Mouse (Mus musculus) midbrain, embryonic 16.5 days (tissue): ENCODE results near the gene Cybc1. TPM values are rescaled to one million over a fixed set of nuclear protein-coding genes. Genes with fewer than 3 reads are reported as not detected.

ENCODE experiments used
- ATAC-seq: fragments of 200-750 bp; cut with Nextera tagmentation; 2 replicates; pipeline ENCODE4 v1.8.0; 2017; ENCODE audit warnings: moderate TSS enrichment
- H3K27ac ChIP-seq: fragments of 300-500 bp; sonication (generic); 2 replicates; pipeline ENCODE4 v1.5.1; 2014; ENCODE audit warnings: mild to moderate bottlenecking, low read length, mixed read lengths
- H3K27me3 ChIP-seq: fragments of 300-500 bp; sonication (generic); 2 replicates; pipeline ENCODE4 v1.6.1; 2014; ENCODE audit warnings: low read depth, low read length, mixed read lengths; ENCODE audit not compliant: control insufficient read depth, insufficient read depth
- H3K36me3 ChIP-seq: fragments of 300-500 bp; sonication (generic); 2 replicates; pipeline ENCODE4 v1.6.1; 2014; ENCODE audit warnings: mild to moderate bottlenecking, low read length, moderate library complexity, mixed read lengths; ENCODE audit not compliant: control insufficient read depth, insufficient read depth
- H3K4me1 ChIP-seq: fragments of 300-500 bp; sonication (generic); 2 replicates; pipeline ENCODE4 v1.6.1; 2014; ENCODE audit warnings: mild to moderate bottlenecking, low read length, mixed read lengths; ENCODE audit not compliant: control insufficient read depth, insufficient read depth
- H3K4me2 ChIP-seq: fragments of 300-500 bp; sonication (generic); 2 replicates; pipeline ENCODE4 v1.6.1; 2014; ENCODE audit warnings: mild to moderate bottlenecking, low read length, mixed read lengths
- H3K4me3 ChIP-seq: fragments of 300-500 bp; sonication (generic); 2 replicates; pipeline ENCODE4 v1.5.1; 2014; ENCODE audit warnings: low read depth, mild to moderate bottlenecking, low read length, moderate library complexity, mixed read lengths
- H3K9ac ChIP-seq: fragments of 300-500 bp; sonication (generic); 2 replicates; pipeline ENCODE4 v1.6.1; 2014; ENCODE audit warnings: low read depth, low read length, mixed read lengths
- H3K9me3 ChIP-seq: fragments of 300-500 bp; sonication (generic); replicated peaks from 2 replicates; pipeline ENCODE4 v1.6.1; 2014; ENCODE audit warnings: mild to moderate bottlenecking, low read length, mixed read lengths; ENCODE audit not compliant: control insufficient read depth, poor library complexity, severe bottlenecking
- WGBS: fragments of 180-500 bp; shearing (Covaris S2); extraction: QIAGEN DNeasy Blood & Tissue Kit; methylation state at CpG from one replicate; pipeline ENCODE4 v1.1.7; 2014; 5-methylcytosine and 5-hydroxymethylcytosine counted together
- polyA plus RNA-seq: library from polyadenylated mRNA; unstranded; fragments of >200 nt; fragmentation: Nextera tagmentation; extraction: Ambion mirVana; gene quantifications from 2 replicates; pipeline ENCODE4 v1.2.1, GENCODE M21; 2015

The Cybc1 gene
- polyA plus RNA-seq: 39.6 and 40.3 TPM in 2 replicates

GRCm38 (mm10) chr11:121229018-121229439, at the start of gene Cybc1:
Cybc1 (minus strand) TSS chr11:121229322.
- peak; percentile 90 for ATAC-seq
- Histone ChIP-seq H3K4me3 (peak within 1 kb of the TSS; percentile 79), H3K4me2 (peak within 1 kb of the TSS; percentile 64), H3K9me3 (no peaks in the 10 kb centered on the region), H3K36me3 (peaks cover 10% of the 10 kb centered on the region), H3K27me3 (no peaks in the 10 kb centered on the region), H3K27ac (peak within 1 kb of the TSS; percentile 77), H3K9ac (peak within 1 kb of the TSS; percentile 77), H3K4me1 (peaks cover 23% of the 10 kb centered on the region)
- WGBS: under 1% methylated on average over 23 of the region's 23 CpGs

- Histone ChIP-seq H3K4me1 (peaks cover 12% of the 10 kb centered on the region), H3K9ac (no peak overlapping the region), H3K9me3 (no peaks in the 10 kb centered on the region), H3K27me3 (no peaks in the 10 kb centered on the region), H3K4me2 (no peak overlapping the region), H3K4me3 (no peak overlapping the region), H3K36me3 (no peaks in the 10 kb centered on the region), H3K27ac (no peak overlapping the region)
- no peak for ATAC-seq
- WGBS: 84% methylated on average over 3 of the region's 3 CpGs
Measured at GRCm38 (mm10) chr11:121278011-121278410, 48.9 kb upstream of the Cybc1 start.

- 95% methylated on average over 8 of the region's 8 CpGs for WGBS
- Histone ChIP-seq H3K9ac (no peak overlapping the region), H3K4me2 (no peak overlapping the region), H3K36me3 (no peaks in the 10 kb centered on the region), H3K4me3 (no peak overlapping the region), H3K4me1 (peaks cover 8% of the 10 kb centered on the region; the same call in 1 of the 2 replicates), H3K27ac (no peak overlapping the region), H3K9me3 (no peaks in the 10 kb centered on the region), H3K27me3 (no peaks in the 10 kb centered on the region)
- no peak for ATAC-seq
Measured at GRCm38 (mm10) chr11:121277516-121277915, 48.4 kb upstream of the Cybc1 start.

DNA sequence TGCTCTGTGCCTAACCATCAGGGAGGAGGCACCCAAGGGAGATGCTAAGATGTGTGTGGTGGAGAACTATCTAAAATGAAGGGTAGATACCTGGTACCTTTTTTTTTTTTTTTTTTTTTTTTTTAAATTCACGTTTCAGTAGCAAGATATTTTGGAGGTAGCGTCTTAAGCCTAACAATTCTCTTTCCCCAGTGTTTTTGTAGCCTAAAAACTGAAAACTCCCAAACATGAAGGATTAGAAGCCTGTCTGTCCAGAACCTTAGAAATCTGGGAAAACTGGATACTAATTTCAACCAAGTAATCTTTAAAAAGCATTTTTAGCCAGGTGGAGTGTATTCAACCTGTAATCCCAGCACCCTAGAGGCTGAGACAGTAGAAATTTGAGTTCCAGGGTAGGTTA, 32.0 kb upstream of the Cybc1 start:
- peaks cover 26% of the 10 kb centered on the region for H3K4me1 ChIP-seq
- WGBS: 48% methylated on average over 2 of the region's 2 CpGs
- no peak overlapping the region for H3K27ac ChIP-seq
- peak overlapping the region; percentile 99 for H3K9ac ChIP-seq
- H3K36me3 ChIP-seq: peaks cover 2% of the 10 kb centered on the region; the same call in 1 of the 2 replicates
- H3K4me3 ChIP-seq: peak overlapping the region; percentile 99
- H3K4me2 ChIP-seq: peak overlapping the region; percentile 99
- ATAC-seq: no peak
- H3K9me3 ChIP-seq: no peaks in the 10 kb centered on the region
- H3K27me3 ChIP-seq: no peaks in the 10 kb centered on the region

- Histone ChIP-seq H3K36me3 (peaks cover 5% of the 10 kb centered on the region), H3K27me3 (no peaks in the 10 kb centered on the region), H3K9ac (peak overlapping the region; percentile 99), H3K9me3 (no peaks in the 10 kb centered on the region), H3K27ac (peak overlapping the region; percentile 98), H3K4me3 (peak overlapping the region; percentile 99), H3K4me2 (peak overlapping the region; percentile 99), H3K4me1 (peaks cover 26% of the 10 kb centered on the region)
- WGBS: under 1% methylated on average over 48 of the region's 60 CpGs
- peak; percentile 21 for ATAC-seq
Measured at GRCm38 (mm10) chr11:121260211-121260906, 31.2 kb upstream of the Cybc1 start.

- Histone ChIP-seq H3K27ac (peak within 1 kb of the TSS; percentile 98), H3K4me3 (peak within 1 kb of the TSS; percentile 99), H3K9me3 (no peaks in the 10 kb centered on the region), H3K36me3 (peaks cover 12% of the 10 kb centered on the region), H3K9ac (peak within 1 kb of the TSS; percentile 99), H3K4me1 (peaks cover 26% of the 10 kb centered on the region), H3K27me3 (no peaks in the 10 kb centered on the region), H3K4me2 (peak within 1 kb of the TSS; percentile 99)
- peak; percentile 97 for ATAC-seq
- under 1% methylated on average over 46 of the region's 91 CpGs for WGBS
Measured at GRCm38 (mm10) chr11:121259160-121260100, 30.3 kb upstream of the Cybc1 start, which contains the start of gene Foxk2. Foxk2 (plus strand) TSS chr11:121259990.

DNA sequence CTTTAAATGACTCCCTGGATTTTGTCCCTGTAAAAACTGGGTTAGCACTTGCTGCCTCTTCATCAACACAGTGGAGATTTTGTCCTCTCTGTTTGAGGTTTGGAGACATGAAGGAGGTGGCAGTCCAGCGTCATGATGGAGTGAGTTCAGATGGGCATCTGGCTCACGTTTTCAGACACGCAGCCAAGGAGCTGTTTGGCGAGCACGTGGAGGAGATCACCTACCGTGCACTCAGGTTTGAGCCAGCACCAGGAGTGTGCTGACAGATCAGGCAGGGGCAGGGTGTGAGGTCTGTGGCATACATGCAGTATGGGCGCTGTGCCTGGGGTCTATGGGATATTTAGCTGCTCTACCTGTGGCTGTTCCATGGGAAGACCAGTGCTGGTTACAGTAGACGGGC, 21.1 kb upstream of the Cybc1 start:
- 94% methylated on average over 8 of the region's 8 CpGs for WGBS
- no peaks in the 10 kb centered on the region for H3K9me3 ChIP-seq
- H3K4me2 ChIP-seq: no peak overlapping the region
- H3K27me3 ChIP-seq: no peaks in the 10 kb centered on the region
- no peak for ATAC-seq
- no peak overlapping the region for H3K9ac ChIP-seq
- peaks cover 76% of the 10 kb centered on the region for H3K36me3 ChIP-seq
- H3K4me3 ChIP-seq: no peak overlapping the region
- no peaks in the 10 kb centered on the region for H3K4me1 ChIP-seq
- H3K27ac ChIP-seq: no peak overlapping the region

DNA sequence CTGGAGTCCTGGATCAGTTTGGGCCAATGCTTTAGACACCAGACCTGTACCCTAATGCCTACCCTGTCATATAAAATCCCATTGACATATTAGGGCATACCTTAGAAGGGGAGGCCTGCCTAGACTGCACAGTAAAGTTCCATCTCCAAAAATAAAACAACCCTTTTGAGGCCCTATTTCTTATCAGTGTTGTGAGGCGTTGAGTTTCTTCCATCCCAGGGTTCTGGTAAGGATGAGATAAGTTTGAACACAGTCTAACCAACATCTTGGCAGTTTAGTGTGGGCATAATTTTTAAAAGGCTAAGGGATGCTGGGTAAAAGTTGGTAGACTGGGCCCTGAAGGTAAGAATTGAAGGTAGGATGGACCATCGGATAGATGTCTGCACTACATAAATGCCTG, 10.5 kb upstream of the Cybc1 start:
- Histone ChIP-seq H3K4me2 (no peak overlapping the region; the same call in 1 of the 2 replicates), H3K4me1 (peaks cover 29% of the 10 kb centered on the region), H3K27me3 (no peaks in the 10 kb centered on the region), H3K4me3 (no peak overlapping the region), H3K9ac (no peak overlapping the region), H3K27ac (no peak overlapping the region), H3K9me3 (no peaks in the 10 kb centered on the region), H3K36me3 (peaks cover 15% of the 10 kb centered on the region)
- no peak for ATAC-seq
- 92% methylated on average over 2 of the region's 2 CpGs for WGBS
